Mouse (Mus musculus): ENCODE measurements at regions not wholly inside any gene's neighbourhood (a gene's known extent, or its start where the extent isn't known, plus 50 kb on each side); places are given as distances from the start of the nearest gene placed in this dataset.

- TF ChIP-seq TCF12 (IDR thresholded peaks at IDR 0.05; ENCODE audit: insufficient read depth, poor library complexity, severe bottlenecking) = no peak
- no peak for TF ChIP-seq USF1 (IDR thresholded peaks at IDR 0.05; ENCODE audit: low read depth)
- no peak for TF ChIP-seq CEBPB (IDR thresholded peaks at IDR 0.05; ENCODE audit: insufficient read depth, poor library complexity, severe bottlenecking)
- no peak for TF ChIP-seq MAX (IDR thresholded peaks at IDR 0.05; ENCODE audit: low read depth)
- TF ChIP-seq POLR2A (IDR thresholded peaks at IDR 0.05; ENCODE audit: insufficient read length, low read depth) = no peak
- TF ChIP-seq MYOG (IDR thresholded peaks at IDR 0.05; ENCODE audit: control insufficient read depth in 1 of 3, insufficient read depth in 1 of 3, insufficient read length in 2 of 3, low read depth in 2 of 3) = no peak
- no peak for TF ChIP-seq MYOD1 (IDR thresholded peaks at IDR 0.05; ENCODE audit: control insufficient read depth in 1 of 3, insufficient read length in 2 of 3, low read depth in 2 of 3)
These were observed 293.7 kb downstream of the Gm9195 start for GRCm38 (mm10) chr14:72197972-72198371.
